ENCODE assay signal across 8 mouse cellular contexts in genomic region chr12:84589825-84590761, GRCm38 (mm10). TPM values are rescaled to one million over a fixed set of nuclear protein-coding genes. Genes with fewer than 3 reads are reported as not detected.
DNase-seq lines count a peak whose midpoint lies in the region; ATAC-seq lines count a peak whose summit lies in the region.

No protein-coding gene starts in this region.

- H3K9me3 ChIP-seq in megakaryocyte, embryonic 14.5 days: no peaks in the 10 kb centered on the region

- no peaks in the 10 kb centered on the region for H3K36me3 ChIP-seq in megakaryocyte, embryonic 14.5 days (replicated peaks; ENCODE audit: low read length)

- DNase-seq in ZHBTc4 (ENCODE audit: low read depth, low spot score): peak; percentile 95
- peak; percentile 79 to 81 for DNase-seq in gastrocnemius, adult 8-10 months (ENCODE audit: low spot score in 2 of 2)
- DNase-seq in hindlimb bud, embryonic 11.5 days (ENCODE audit: extremely low spot score, low read depth, low spot score): peak; percentile 73
- DNase-seq in left cerebral cortex, adult 8-10 months (ENCODE audit: low spot score in 2 of 2): peak; percentile 85 to 98
- DNase-seq in right cerebral cortex, postnatal 10 days (ENCODE audit: low spot score in 2 of 2): peak; percentile 93 to 96
- DNase-seq in urinary bladder, postnatal 25 days (ENCODE audit: low spot score): peak; percentile 97

- peaks cover 11% of the 10 kb centered on the region for H3K4me1 ChIP-seq in megakaryocyte, embryonic 14.5 days

- ATAC-seq in common myeloid progenitor, adult 5-6 weeks (replicated peaks; ENCODE audit: low read depth, poor library complexity, severe bottlenecking): peak; percentile 96

- peak overlapping the region; percentile 89 for H3K4me3 ChIP-seq in megakaryocyte, embryonic 14.5 days (replicated peaks)

- peaks cover 71% of the 10 kb centered on the region for H3K27me3 ChIP-seq in megakaryocyte, embryonic 14.5 days (replicated peaks)

RNA-seq across cellular contexts. Expression of gene Vsx2, which starts 20.5 kb away (rescaled TPM):
- not detected in 2 replicates for total RNA-seq in common myeloid progenitor, adult 5-6 weeks (2017)
- total RNA-seq in gastrocnemius, adult 8-10 months (2022): not detected
- under 1 TPM; 0.17 to 0.39 (median 0.29) TPM for total RNA-seq in left cerebral cortex, adult 8-10 months (2022)
- not detected in 2 replicates for polyA plus RNA-seq in megakaryocyte, embryonic 14.5 days (2012; ENCODE audit: insufficient read depth, low replicate concordance)

RNA-seq across cellular contexts. Expression of gene Abcd4, which starts 27.1 kb away (rescaled TPM):
- 1.9 and 4.1 TPM in 2 replicates for total RNA-seq in common myeloid progenitor, adult 5-6 weeks (2017)
- total RNA-seq in gastrocnemius, adult 8-10 months (2022): 1 to 10 TPM; 4.2 to 5.4 (median 4.9) TPM
- total RNA-seq in left cerebral cortex, adult 8-10 months (2022): 10 to 100 TPM in 3 of 4 experiments, 1 to 10 TPM in 1; 10.0 to 11.7 (median 10.9) TPM
- 1.2 TPM in 1 of 2 replicates, not detected in the other for polyA plus RNA-seq in megakaryocyte, embryonic 14.5 days (2012; ENCODE audit: insufficient read depth, low replicate concordance)

RNA-seq across cellular contexts. Expression of gene Vrtn, which starts 50.7 kb away (rescaled TPM):
- total RNA-seq in common myeloid progenitor, adult 5-6 weeks (2017): not detected in 2 replicates
- not detected for total RNA-seq in gastrocnemius, adult 8-10 months (2022)
- under 1 TPM in 3 of 4 experiments, not detected in 1; 0.15 to 0.53 (median 0.28) TPM for total RNA-seq in left cerebral cortex, adult 8-10 months (2022)
- polyA plus RNA-seq in megakaryocyte, embryonic 14.5 days (2012; ENCODE audit: insufficient read depth, low replicate concordance): not detected in 2 replicates

Comparison
In these comparisons a context has a peak if more than half of its experiments do, and no peak if none do; other contexts are left out.
1. Peak in every context shown above with its lines: DNase-seq, ATAC-seq and H3K4me3 ChIP-seq.